Mouse (Mus musculus): ENCODE measurements at regions not wholly inside any gene's neighbourhood (a gene's known extent, or its start where the extent isn't known, plus 50 kb on each side); places are given as distances from the start of the nearest gene placed in this dataset.

- TF ChIP-seq MYOG (IDR thresholded peaks at IDR 0.05; ENCODE audit: control insufficient read depth, extremely low read depth, insufficient read length) (no peak), CTCF (IDR thresholded peaks at IDR 0.05; ENCODE audit: control insufficient read depth, insufficient read depth, insufficient read length) (no peak), MYOD1 (IDR thresholded peaks at IDR 0.05; ENCODE audit: control insufficient read depth, insufficient read length, low read depth) (no peak), MAX (IDR thresholded peaks at IDR 0.05) (no peak), CEBPB (IDR thresholded peaks at IDR 0.05; ENCODE audit: low read depth) (no peak)
Observed at GRCm38 (mm10) chr8:56962186-56962585, 358.6 kb upstream of the Hand2 start.
